Mouse (Mus musculus) liver, adult 2 months (tissue): ENCODE results near the gene Thegl.

Source experiments
- CTCF ChIP-seq: fragments of 200-500 bp; IDR thresholded peaks from 2 replicates; pipeline ENCODE4 v1.5.1; 2011; ENCODE audit warnings: low read depth, low read length, control low read depth
- POLR2A ChIP-seq: fragments of 200-500 bp; IDR thresholded peaks from 2 replicates; pipeline ENCODE4 v1.6.1; 2011; ENCODE audit warnings: low read length, control low read depth; ENCODE audit not compliant: insufficient read depth; ENCODE audit errors: extremely low read depth

GRCm38 (mm10) chr5:77001192-77001591, 14.6 kb upstream of the Thegl start:
- TF ChIP-seq CTCF (no peak), POLR2A (no peak)
